Mouse (Mus musculus) MEL (cell line): ENCODE measurements at regions not wholly inside any gene's neighbourhood (a gene's known extent, or its start where the extent isn't known, plus 50 kb on each side); places are given as distances from the start of the nearest gene placed in this dataset.
A peak's percentile ranks its signal among the peaks of the same experiment; 100 is the strongest.

Source experiments
- CHD2 ChIP-seq: IDR thresholded peaks from 2 replicates; pipeline ENCODE4 v1.6.1; 2011; ENCODE audit warnings: low read length, improper control_type of control experiment
- CTCF ChIP-seq, 3 experiments: IDR thresholded peaks in 2 of 3; conservative IDR thresholded peaks in 1 of 3; 2 replicates each; pipeline ENCODE4 v1.5.1; 2011 to 2012; ENCODE audit warnings: low read length in 3 of 3, low read depth in 2 of 3, mild to moderate bottlenecking in 2 of 3, improper control_type of control experiment in 1 of 3, inconsistent platforms in 1 of 3, mixed read lengths in 1 of 3, moderate library complexity in 1 of 3; ENCODE audit not compliant: control insufficient read depth in 1 of 3, insufficient read depth in 1 of 3, poor library complexity in 1 of 3, severe bottlenecking in 1 of 3
- EP300 ChIP-seq, 2 experiments: IDR thresholded peaks; 2 replicates each; pipeline ENCODE4 v1.6.1; 2011; ENCODE audit warnings: improper control_type of control experiment in 2 of 2, low read length in 2 of 2, low read depth in 1 of 2, mild to moderate bottlenecking in 1 of 2
- HCFC1 ChIP-seq: IDR thresholded peaks from 2 replicates; pipeline ENCODE4 v1.6.1; 2012; ENCODE audit warnings: low read depth, mild to moderate bottlenecking, inconsistent platforms, low read length, improper control_type of control experiment, moderate library complexity
- MAFK ChIP-seq: IDR thresholded peaks from 2 replicates; pipeline ENCODE4 v1.6.1; 2011; ENCODE audit warnings: low read depth, mild to moderate bottlenecking, low read length, improper control_type of control experiment, borderline replicate concordance
- MAX ChIP-seq: IDR thresholded peaks from 2 replicates; pipeline ENCODE4 v1.6.1; 2011; ENCODE audit warnings: low read length, improper control_type of control experiment
- POLR2A ChIP-seq, 2 experiments: IDR thresholded peaks; 2 replicates each; pipeline ENCODE4 v1.6.1; 2011 to 2012; ENCODE audit warnings: low read length in 2 of 2, mild to moderate bottlenecking in 2 of 2, control low read depth in 1 of 2, improper control_type of control experiment in 1 of 2, low read depth in 1 of 2, moderate library complexity in 1 of 2; ENCODE audit not compliant: control insufficient read depth in 1 of 2, insufficient read depth in 1 of 2, poor library complexity in 1 of 2
- TBP ChIP-seq: IDR thresholded peaks from 2 replicates; pipeline ENCODE4 v1.8.0; 2011; ENCODE audit warnings: low read depth, low read length, improper control_type of control experiment
- TCF12 ChIP-seq: IDR thresholded peaks from 2 replicates; pipeline ENCODE4 v1.6.1; 2014; ENCODE audit warnings: low read depth, mild to moderate bottlenecking, inconsistent platforms, low read length, improper control_type of control experiment, moderate library complexity
- USF1 ChIP-seq: IDR thresholded peaks from 2 replicates; pipeline ENCODE4 v1.6.1; 2014; ENCODE audit warnings: low read depth, mild to moderate bottlenecking, inconsistent platforms, low read length, improper control_type of control experiment, moderate library complexity

DNA sequence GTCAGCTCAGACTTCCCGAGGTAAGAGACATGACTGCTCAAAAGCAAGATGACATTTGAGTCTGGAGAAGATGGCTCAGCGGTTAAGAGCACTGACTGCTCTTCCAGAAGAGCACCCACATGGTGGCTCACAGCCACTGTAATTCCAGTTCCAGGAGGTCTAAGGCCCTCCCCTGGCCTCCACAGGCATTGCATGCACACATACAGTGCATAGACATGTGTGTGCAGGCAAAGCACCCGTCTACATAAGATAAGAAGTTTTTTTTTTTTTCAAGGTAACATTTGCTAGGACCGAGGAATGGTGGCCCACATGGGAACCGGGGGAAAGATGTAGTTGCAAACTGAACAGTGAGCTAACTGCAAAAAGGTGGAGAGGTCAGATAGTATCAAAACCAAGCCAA is 139.3 kb downstream of the Katnal1 start:
- TF ChIP-seq TCF12 (no peak), TBP (no peak), POLR2A (IDR thresholded peaks at IDR 0.05; ENCODE audit: control insufficient read depth in 1 of 2, insufficient read depth in 1 of 2, low read depth in 1 of 2, low read length in 2 of 2, poor library complexity in 1 of 2) (no peak), CTCF (IDR thresholded peaks at IDR 0.05 in 2 of 3, conservative IDR thresholded peaks at IDR 0.05 in 1 of 3; ENCODE audit: control insufficient read depth in 1 of 3, insufficient read depth in 1 of 3, low read depth in 2 of 3, low read length in 3 of 3, poor library complexity in 1 of 3, severe bottlenecking in 1 of 3) (peak; percentile 8 to 43 (median 14); a peak in 3 of 6 replicates), MAFK (no peak), MAX (0 out of 2 replicates have a peak, but pooled peaks have one; percentile 20), EP300 (IDR thresholded peaks at IDR 0.05; ENCODE audit: low read depth in 1 of 2, low read length in 2 of 2) (no peak), USF1 (no peak), HCFC1 (no peak), CHD2 (no peak)
